Mouse (Mus musculus): ENCODE results near the gene Evx2.
A peak's percentile ranks its signal among the peaks of the same experiment; 100 is the strongest.

The Evx2 gene

GRCm38 (mm10) chr2:74659507-74660005 lies at the start of gene Evx2:
Gene Evx2 (minus strand): TSS chr2:74659557.
- DNase-seq (ENCODE audit: low read depth, low spot score), result no peak

GRCm38 (mm10) chr2:74708676-74709075 lies 49.3 kb upstream of the Evx2 start:
- no peak for DNase-seq (ENCODE audit: low read depth, low spot score)

GRCm38 (mm10) chr2:74707599-74707998 lies 48.2 kb upstream of the Evx2 start:
- no peak for DNase-seq (ENCODE audit: low read depth, low spot score)

- no peak for DNase-seq (ENCODE audit: low read depth, low spot score)
These were observed 47.1 kb upstream of the Evx2 start for GRCm38 (mm10) chr2:74706393-74706960.

GRCm38 (mm10) chr2:74705467-74706089 lies 46.2 kb upstream of the Evx2 start:
- DNase-seq (ENCODE audit: low read depth, low spot score), result no peak

GRCm38 (mm10) chr2:74704999-74705466 lies 45.7 kb upstream of the Evx2 start:
- no peak for DNase-seq (ENCODE audit: low read depth, low spot score)

- no peak for DNase-seq (ENCODE audit: low read depth, low spot score)
These were observed 45.1 kb upstream of the Evx2 start, which contains the start of gene Hoxd8 for GRCm38 (mm10) chr2:74704393-74704998. Gene Hoxd8 (plus strand): TSS chr2:74704615.

- no peak for DNase-seq (ENCODE audit: low read depth, low spot score)
These were observed 44.5 kb upstream of the Evx2 start for GRCm38 (mm10) chr2:74703720-74704392.

- DNase-seq (ENCODE audit: low read depth, low spot score), result no peak
These were observed 44.0 kb upstream of the Evx2 start for GRCm38 (mm10) chr2:74703317-74703716.

GRCm38 (mm10) chr2:74702820-74703219 lies 43.5 kb upstream of the Evx2 start:
- no peak for DNase-seq (ENCODE audit: low read depth, low spot score)

- DNase-seq (ENCODE audit: low read depth, low spot score), result peak; percentile 18
These were observed 42.8 kb upstream of the Evx2 start for GRCm38 (mm10) chr2:74701949-74702819.

GRCm38 (mm10) chr2:74700546-74701112 lies 41.3 kb upstream of the Evx2 start:
- no peak for DNase-seq (ENCODE audit: low read depth, low spot score)

- DNase-seq (ENCODE audit: low read depth, low spot score), result no peak
These were observed 40.5 kb upstream of the Evx2 start for GRCm38 (mm10) chr2:74699664-74700545.

GRCm38 (mm10) chr2:74699053-74699430 lies 39.7 kb upstream of the Evx2 start:
- no peak for DNase-seq (ENCODE audit: low read depth, low spot score)

- no peak for DNase-seq (ENCODE audit: low read depth, low spot score)
These were observed 39.1 kb upstream of the Evx2 start for GRCm38 (mm10) chr2:74698201-74699052.

- DNase-seq (ENCODE audit: low read depth, low spot score), result no peak
These were observed 38.3 kb upstream of the Evx2 start, which contains the start of gene Hoxd9 for GRCm38 (mm10) chr2:74697567-74698121. Gene Hoxd9 (plus strand): TSS chr2:74697727.

- DNase-seq (ENCODE audit: low read depth, low spot score), result no peak
These were observed 37.3 kb upstream of the Evx2 start for GRCm38 (mm10) chr2:74696442-74697335.
